Mouse (Mus musculus) thymus, adult 2 months (tissue): ENCODE measurements around the gene Eml5.

ENCODE experiments used
- CTCF ChIP-seq: fragments of 200-500 bp; IDR thresholded peaks from 2 replicates; pipeline ENCODE4 v1.5.1; 2012; ENCODE audit warnings: mild to moderate bottlenecking, control low read depth, low read length, moderate library complexity, borderline replicate concordance; ENCODE audit not compliant: control insufficient read depth, poor library complexity, insufficient read depth; ENCODE audit errors: extremely low read depth
- POLR2A ChIP-seq: fragments of 200-500 bp; IDR thresholded peaks from 2 replicates; pipeline ENCODE4 v1.6.1; 2012; ENCODE audit warnings: mild to moderate bottlenecking, low read length, control low read depth, moderate library complexity; ENCODE audit not compliant: control insufficient read depth, poor library complexity, insufficient read depth; ENCODE audit errors: extremely low read depth

GRCm38 (mm10) chr12:98777509-98777908 is 123.8 kb downstream of the Eml5 start:
- TF ChIP-seq CTCF (no peak), POLR2A (no peak)
